Mouse (Mus musculus) thymus, postnatal 0 days (tissue): ENCODE measurements at regions not wholly inside any gene's neighbourhood (a gene's known extent, or its start where the extent isn't known, plus 50 kb on each side); places are given as distances from the start of the nearest gene placed in this dataset.

Source experiments
- DNase-seq: peaks from one replicate; pipeline ENCODE4 v3.0.0-alpha.2; 2015; ENCODE audit warnings: low spot score

GRCm38 (mm10) chr16:70093224-70093623, 220.5 kb upstream of the Gbe1 start:
- DNase-seq = no peak

GRCm38 (mm10) chr16:70095221-70095620, 218.5 kb upstream of the Gbe1 start:
- DNase-seq = no peak

GRCm38 (mm10) chr16:70103791-70104378, 209.9 kb upstream of the Gbe1 start:
- no peak for DNase-seq

GRCm38 (mm10) chr16:70141466-70141865, 172.3 kb upstream of the Gbe1 start:
- no peak for DNase-seq

- DNase-seq = no peak
Measured at GRCm38 (mm10) chr16:70147673-70148359, 165.9 kb upstream of the Gbe1 start.

GRCm38 (mm10) chr16:70154587-70154986, 159.2 kb upstream of the Gbe1 start:
- no peak for DNase-seq

- no peak for DNase-seq
Measured at GRCm38 (mm10) chr16:70160539-70160938, 153.2 kb upstream of the Gbe1 start.

- DNase-seq = no peak
Measured at GRCm38 (mm10) chr16:70175140-70175539, 138.6 kb upstream of the Gbe1 start.

- no peak for DNase-seq
Measured at GRCm38 (mm10) chr16:70178975-70179374, 134.8 kb upstream of the Gbe1 start.

GRCm38 (mm10) chr16:70213861-70214597, 99.7 kb upstream of the Gbe1 start:
- no peak for DNase-seq

- no peak for DNase-seq
Measured at GRCm38 (mm10) chr16:70214800-70215199, 98.9 kb upstream of the Gbe1 start.

- no peak for DNase-seq
Measured at GRCm38 (mm10) chr16:70227601-70228226, 86.0 kb upstream of the Gbe1 start.

GRCm38 (mm10) chr16:70232706-70233105, 81.0 kb upstream of the Gbe1 start:
- no peak for DNase-seq

GRCm38 (mm10) chr16:70235189-70235588, 78.6 kb upstream of the Gbe1 start:
- no peak for DNase-seq

GRCm38 (mm10) chr16:70239432-70239941, 74.3 kb upstream of the Gbe1 start:
- no peak for DNase-seq

GRCm38 (mm10) chr16:70244205-70244756, 69.5 kb upstream of the Gbe1 start:
- no peak for DNase-seq

- no peak for DNase-seq
Measured at GRCm38 (mm10) chr16:70244963-70245362, 68.8 kb upstream of the Gbe1 start.

GRCm38 (mm10) chr16:70259364-70259763, 54.4 kb upstream of the Gbe1 start:
- DNase-seq = no peak

- DNase-seq = no peak
Measured at GRCm38 (mm10) chr16:70260151-70260550, 53.6 kb upstream of the Gbe1 start.
